Mouse (Mus musculus) neural tube, embryonic 11.5 days (tissue): ENCODE results near the gene Tbc1d13. TPM values are rescaled to one million over a fixed set of nuclear protein-coding genes. Genes with fewer than 3 reads are reported as not detected.

ENCODE experiments used
- ATAC-seq: fragments of 200-750 bp; cut with Nextera tagmentation; 2 replicates; pipeline ENCODE4 v1.8.0; 2017; ENCODE audit warnings: moderate number of reproducible peaks, mild to moderate bottlenecking, moderate TSS enrichment, moderate library complexity; ENCODE audit not compliant: insufficient read depth, low FRiP score, low TSS enrichment
- DNase-seq: peaks from one replicate; pipeline ENCODE4 v3.0.0-alpha.2; 2015; ENCODE audit warnings: low spot score
- H3K27ac ChIP-seq: fragments of 300-500 bp; sonication (generic); 2 replicates; pipeline ENCODE4 v1.5.1; 2014; ENCODE audit warnings: low read depth, mild to moderate bottlenecking, low read length
- H3K27me3 ChIP-seq: fragments of 300-500 bp; sonication (generic); 2 replicates; pipeline ENCODE4 v1.6.1; 2014; ENCODE audit warnings: mild to moderate bottlenecking, low read length, mixed read lengths; ENCODE audit not compliant: control insufficient read depth, insufficient read depth
- H3K36me3 ChIP-seq: fragments of 300-500 bp; sonication (generic); 2 replicates; pipeline ENCODE4 v1.6.1; 2014; ENCODE audit warnings: mild to moderate bottlenecking, low read length, moderate library complexity, mixed read lengths; ENCODE audit not compliant: control insufficient read depth, insufficient read depth
- H3K4me1 ChIP-seq: fragments of 300-500 bp; sonication (generic); 2 replicates; pipeline ENCODE4 v1.6.1; 2014; ENCODE audit warnings: low read length, mixed read lengths; ENCODE audit not compliant: control insufficient read depth, insufficient read depth
- H3K4me2 ChIP-seq: fragments of 300-500 bp; sonication (generic); 2 replicates; pipeline ENCODE4 v1.6.1; 2014; ENCODE audit warnings: low read depth, mild to moderate bottlenecking, moderate library complexity
- H3K4me3 ChIP-seq: fragments of 300-500 bp; sonication (generic); 2 replicates; pipeline ENCODE4 v1.5.1; 2014; ENCODE audit warnings: low read depth, low read length
- H3K9ac ChIP-seq: fragments of 300-500 bp; sonication (generic); 2 replicates; pipeline ENCODE4 v1.6.1; 2014; ENCODE audit warnings: mild to moderate bottlenecking, low read length
- H3K9me3 ChIP-seq: fragments of 300-500 bp; sonication (generic); 2 replicates; pipeline ENCODE4 v1.6.1; 2016; ENCODE audit warnings: low read length; ENCODE audit not compliant: control insufficient read depth
- WGBS: fragments of 180-500 bp; shearing (Covaris S2); extraction: QIAGEN DNeasy Blood & Tissue Kit; methylation state at CpG from one replicate; pipeline ENCODE4 v1.1.7; 2014; 5-methylcytosine and 5-hydroxymethylcytosine counted together
- polyA plus RNA-seq: library from polyadenylated mRNA; unstranded; fragments of >200 nt; fragmentation: Nextera tagmentation; extraction: Ambion mirVana; gene quantifications from 2 replicates; pipeline ENCODE4 v1.2.1, GENCODE M21; 2014

Gene Tbc1d13
- polyA plus RNA-seq, 1 experiment from 2014 or later = 12.4 TPM

- no peaks in the 10 kb centered on the region for H3K9me3 ChIP-seq
- 77% methylated on average over 2 of the region's 2 CpGs for WGBS
- DNase-seq (peak; percentile 60), ATAC-seq (no peak)
- H3K36me3 ChIP-seq = 0 out of 2 replicates have a peak, but pooled peaks cover 2% of the 10 kb centered on the region
- no peak overlapping the region for H3K4me2 ChIP-seq
- H3K27me3 ChIP-seq = no peaks in the 10 kb centered on the region
- peaks cover 4% of the 10 kb centered on the region for H3K4me1 ChIP-seq
- H3K4me3 ChIP-seq = no peak overlapping the region
- H3K27ac ChIP-seq = no peak overlapping the region
- H3K9ac ChIP-seq = no peak overlapping the region
Observed at GRCm38 (mm10) chr2:30095882-30096527, 37.5 kb upstream of the Tbc1d13 start.

GRCm38 (mm10) chr2:30100214-30100613 is 33.3 kb upstream of the Tbc1d13 start:
- ATAC-seq = no peak
- H3K9ac ChIP-seq = no peak overlapping the region
- H3K9me3 ChIP-seq = no peaks in the 10 kb centered on the region
- no peak overlapping the region for H3K4me3 ChIP-seq
- H3K27ac ChIP-seq = no peak overlapping the region
- H3K4me2 ChIP-seq = no peak overlapping the region
- H3K4me1 ChIP-seq = no peaks in the 10 kb centered on the region
- WGBS = 72% methylated on average over 4 of the region's 4 CpGs
- peaks cover 6% of the 10 kb centered on the region for H3K36me3 ChIP-seq
- DNase-seq = no peak
- H3K27me3 ChIP-seq = no peaks in the 10 kb centered on the region

GRCm38 (mm10) chr2:30106364-30106763 is 27.2 kb upstream of the Tbc1d13 start:
- Histone ChIP-seq H3K9ac (no peak overlapping the region), H3K4me3 (no peak overlapping the region), H3K4me2 (no peak overlapping the region), H3K9me3 (no peaks in the 10 kb centered on the region), H3K27me3 (no peaks in the 10 kb centered on the region), H3K36me3 (peaks cover 14% of the 10 kb centered on the region), H3K4me1 (no peaks in the 10 kb centered on the region), H3K27ac (no peak overlapping the region)
- peak; percentile 57 for DNase-seq
- no peak for ATAC-seq

- H3K27me3 ChIP-seq = no peaks in the 10 kb centered on the region
- H3K4me2 ChIP-seq = no peak overlapping the region
- no peaks in the 10 kb centered on the region for H3K4me1 ChIP-seq
- 87% methylated on average over 5 of the region's 5 CpGs for WGBS
- no peak overlapping the region for H3K4me3 ChIP-seq
- no peak for ATAC-seq
- no peak overlapping the region for H3K9ac ChIP-seq
- peaks cover 19% of the 10 kb centered on the region for H3K36me3 ChIP-seq
- no peaks in the 10 kb centered on the region for H3K9me3 ChIP-seq
- DNase-seq = no peak
- no peak overlapping the region for H3K27ac ChIP-seq
Observed at GRCm38 (mm10) chr2:30107646-30108045, 25.9 kb upstream of the Tbc1d13 start.

- H3K4me1 ChIP-seq = no peaks in the 10 kb centered on the region
- peaks cover 19% of the 10 kb centered on the region for H3K36me3 ChIP-seq
- no peak overlapping the region for H3K4me2 ChIP-seq
- WGBS = 92% methylated on average over 4 of the region's 4 CpGs
- H3K9me3 ChIP-seq = no peaks in the 10 kb centered on the region
- no peaks in the 10 kb centered on the region for H3K27me3 ChIP-seq
- H3K4me3 ChIP-seq = no peak overlapping the region
- no peak overlapping the region for H3K9ac ChIP-seq
- no peak overlapping the region for H3K27ac ChIP-seq
- no peak for DNase-seq
- no peak for ATAC-seq
Observed at GRCm38 (mm10) chr2:30108260-30108659, 25.3 kb upstream of the Tbc1d13 start.

GRCm38 (mm10) chr2:30111500-30111899 is 22.0 kb upstream of the Tbc1d13 start:
- Histone ChIP-seq H3K9me3 (no peaks in the 10 kb centered on the region), H3K27ac (no peak overlapping the region), H3K4me2 (no peak overlapping the region), H3K4me3 (no peak overlapping the region), H3K36me3 (peaks cover 15% of the 10 kb centered on the region), H3K9ac (no peak overlapping the region), H3K27me3 (no peaks in the 10 kb centered on the region), H3K4me1 (no peaks in the 10 kb centered on the region)
- ATAC-seq = no peak
- WGBS = 94% methylated on average over 2 of the region's 2 CpGs
- no peak for DNase-seq

GRCm38 (mm10) chr2:30112564-30112963 is 21.0 kb upstream of the Tbc1d13 start:
- Histone ChIP-seq H3K27me3 (no peaks in the 10 kb centered on the region), H3K4me1 (no peaks in the 10 kb centered on the region), H3K36me3 (peaks cover 13% of the 10 kb centered on the region), H3K9me3 (no peaks in the 10 kb centered on the region), H3K27ac (no peak overlapping the region), H3K4me3 (no peak overlapping the region), H3K4me2 (no peak overlapping the region), H3K9ac (no peak overlapping the region)
- no peak for ATAC-seq
- DNase-seq = no peak
- WGBS = 93% methylated on average over 5 of the region's 5 CpGs

- H3K27me3 ChIP-seq = no peaks in the 10 kb centered on the region
- H3K4me1 ChIP-seq = peaks cover 15% of the 10 kb centered on the region
- H3K9me3 ChIP-seq = no peaks in the 10 kb centered on the region
- WGBS = 19% methylated on average over 6 of the region's 6 CpGs
- DNase-seq = no peak
- H3K9ac ChIP-seq = peak overlapping the region; percentile 39; the same call in 1 of the 2 replicates
- H3K4me3 ChIP-seq = no peak overlapping the region
- H3K4me2 ChIP-seq = no peak overlapping the region
- no peaks in the 10 kb centered on the region for H3K36me3 ChIP-seq
- no peak for ATAC-seq
- H3K27ac ChIP-seq = no peak overlapping the region
Observed at GRCm38 (mm10) chr2:30119641-30120051, 13.9 kb upstream of the Tbc1d13 start.

- Histone ChIP-seq H3K4me1 (peaks cover 15% of the 10 kb centered on the region), H3K36me3 (no peaks in the 10 kb centered on the region), H3K9ac (no peak overlapping the region), H3K27ac (no peak overlapping the region), H3K4me3 (no peak overlapping the region), H3K27me3 (no peaks in the 10 kb centered on the region), H3K9me3 (no peaks in the 10 kb centered on the region), H3K4me2 (no peak overlapping the region)
- WGBS = 87% methylated on average over 4 of the region's 4 CpGs
- no peak for ATAC-seq
- no peak for DNase-seq
Observed at GRCm38 (mm10) chr2:30120269-30120668, 13.3 kb upstream of the Tbc1d13 start.
